Mouse (Mus musculus): Measurements from ENCODE around the gene Ttll11. TPM values are rescaled to one million over a fixed set of nuclear protein-coding genes. Genes with fewer than 3 reads are reported as not detected.

Ttll11 gene
- polyA plus RNA-seq, 1 experiment: not detected

DNA sequence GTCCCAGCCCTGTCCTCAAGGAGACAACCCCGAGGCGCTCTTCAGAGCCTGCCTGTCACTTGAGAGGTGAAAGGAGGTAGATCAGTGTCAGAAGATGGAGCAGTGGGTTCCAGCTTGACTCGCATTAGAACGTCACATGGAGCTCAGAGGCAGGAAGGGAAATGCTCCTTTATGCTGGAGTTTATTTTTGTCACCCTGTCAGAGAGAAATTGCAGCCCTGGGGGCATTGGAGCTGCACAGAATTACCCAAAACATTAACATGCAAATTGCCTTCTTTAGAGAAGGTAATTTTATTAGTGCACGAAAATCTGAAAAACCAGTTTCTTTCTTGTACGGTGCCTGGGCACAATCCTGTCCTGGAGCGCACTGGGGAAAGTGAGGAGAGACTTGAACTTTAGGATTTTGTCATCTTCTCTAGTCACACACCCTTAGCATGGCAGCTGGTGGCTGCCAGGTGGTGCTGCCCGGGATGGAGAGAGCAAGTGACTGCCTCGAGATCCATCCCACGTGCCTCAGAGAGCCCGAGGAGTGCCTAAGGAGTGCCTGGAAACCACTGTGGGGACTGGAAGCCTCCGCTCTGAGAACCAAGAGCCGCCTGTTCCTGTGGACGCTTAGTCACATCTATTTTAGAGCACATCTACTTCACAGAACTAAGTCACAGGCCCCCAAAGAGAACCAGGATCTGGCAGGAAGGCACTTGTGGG lies 211.7 kb downstream of the Ttll11 start:
- H3K4me1 ChIP-seq (ENCODE audit: control insufficient read depth, insufficient read depth, low read length): no peaks in the 10 kb centered on the region
- TF ChIP-seq CTCF (IDR thresholded peaks at IDR 0.05; ENCODE audit: low read depth, low read length) (no peak), POLR2A (IDR thresholded peaks at IDR 0.05; ENCODE audit: borderline replicate concordance, low read depth, low read length) (no peak)
- H3K4me3 ChIP-seq (ENCODE audit: insufficient read depth, low read length): no peak overlapping the region
- no peak overlapping the region for H3K27ac ChIP-seq (ENCODE audit: insufficient read depth, low read depth, low read length)

DNA sequence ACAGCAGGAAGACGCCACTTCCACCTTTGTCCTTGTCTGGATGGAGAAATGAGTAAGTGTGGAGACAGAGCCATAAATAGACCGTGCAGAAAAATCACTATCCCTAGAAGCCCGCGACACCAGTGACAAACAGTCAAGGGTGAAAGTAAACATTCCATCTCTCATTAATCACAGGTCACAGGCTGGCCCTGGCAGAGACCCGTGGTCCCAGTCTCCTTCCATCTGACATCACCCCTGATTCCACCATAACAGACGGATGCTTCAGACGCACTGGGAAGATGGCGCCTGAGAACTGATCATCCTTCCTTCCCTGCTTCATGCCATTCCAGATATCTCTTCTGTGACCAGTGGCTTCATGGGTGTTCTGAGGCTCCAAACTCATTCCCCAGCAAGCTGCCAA lies 215.4 kb downstream of the Ttll11 start:
- no peak overlapping the region for H3K27ac ChIP-seq (ENCODE audit: insufficient read depth, low read depth, low read length)
- no peak for TF ChIP-seq CTCF (IDR thresholded peaks at IDR 0.05; ENCODE audit: low read depth, low read length)
- TF ChIP-seq POLR2A (IDR thresholded peaks at IDR 0.05; ENCODE audit: borderline replicate concordance, low read depth, low read length): no peak
- H3K4me1 ChIP-seq (ENCODE audit: control insufficient read depth, insufficient read depth, low read length): no peaks in the 10 kb centered on the region
- H3K4me3 ChIP-seq (ENCODE audit: insufficient read depth, low read length): no peak overlapping the region

DNA sequence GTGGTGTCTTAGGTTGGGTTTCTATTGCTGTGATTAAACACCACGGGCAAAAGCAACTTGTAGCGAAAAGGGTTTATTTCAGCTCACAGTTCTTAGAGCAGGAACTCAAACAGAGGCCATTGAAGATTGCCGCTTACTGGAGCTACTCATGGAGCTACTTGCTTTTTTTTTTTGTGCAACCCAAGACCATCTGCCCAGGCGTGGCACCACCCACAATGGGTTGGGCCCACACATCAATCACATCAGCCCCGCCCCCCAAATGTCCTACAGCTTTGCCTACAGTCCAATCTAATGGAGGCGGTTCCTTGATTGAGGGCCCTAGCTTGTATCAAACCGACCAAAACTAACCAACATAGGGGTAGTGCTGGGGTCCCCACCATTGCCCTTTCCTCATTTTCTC lies 215.9 kb downstream of the Ttll11 start:
- H3K4me1 ChIP-seq (ENCODE audit: control insufficient read depth, insufficient read depth, low read length): no peaks in the 10 kb centered on the region
- no peak overlapping the region for H3K27ac ChIP-seq (ENCODE audit: insufficient read depth, low read depth, low read length)
- H3K4me3 ChIP-seq (ENCODE audit: insufficient read depth, low read length): no peak overlapping the region
- TF ChIP-seq CTCF (IDR thresholded peaks at IDR 0.05; ENCODE audit: low read depth, low read length) (no peak), POLR2A (IDR thresholded peaks at IDR 0.05; ENCODE audit: borderline replicate concordance, low read depth, low read length) (no peak)

- TF ChIP-seq CTCF (IDR thresholded peaks at IDR 0.05; ENCODE audit: low read depth, low read length) (no peak), POLR2A (IDR thresholded peaks at IDR 0.05; ENCODE audit: borderline replicate concordance, low read depth, low read length) (no peak)
- Histone ChIP-seq H3K4me1 (ENCODE audit: control insufficient read depth, insufficient read depth, low read length) (peaks cover 5% of the 10 kb centered on the region), H3K4me3 (ENCODE audit: insufficient read depth, low read length) (no peak overlapping the region), H3K27ac (ENCODE audit: insufficient read depth, low read depth, low read length) (no peak overlapping the region)
Measured at GRCm38 (mm10) chr2:35761458-35761857, 218.3 kb downstream of the Ttll11 start.

DNA sequence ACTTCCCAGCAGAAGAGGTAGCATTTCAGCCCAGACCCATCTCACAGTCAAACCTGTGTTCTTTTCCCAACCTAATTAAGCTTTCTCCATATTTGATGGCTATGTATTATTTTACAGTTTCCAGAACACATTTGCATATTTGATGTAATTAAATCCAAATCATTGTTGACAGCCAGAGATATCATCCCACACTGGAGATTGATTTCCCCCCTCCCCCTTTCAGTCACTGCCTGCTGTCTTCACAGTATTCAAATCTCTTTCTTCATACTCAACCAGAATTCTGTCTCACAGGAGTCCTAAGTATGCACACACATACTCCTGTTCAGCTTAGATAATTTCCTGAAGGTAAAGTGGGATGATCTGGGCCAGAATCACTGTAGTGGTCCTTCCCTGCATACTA lies 218.8 kb downstream of the Ttll11 start:
- Histone ChIP-seq H3K4me3 (ENCODE audit: insufficient read depth, low read length) (no peak overlapping the region), H3K27ac (ENCODE audit: insufficient read depth, low read depth, low read length) (no peak overlapping the region), H3K4me1 (ENCODE audit: control insufficient read depth, insufficient read depth, low read length) (peaks cover 10% of the 10 kb centered on the region)
- TF ChIP-seq POLR2A (IDR thresholded peaks at IDR 0.05; ENCODE audit: borderline replicate concordance, low read depth, low read length): no peak
- no peak for TF ChIP-seq CTCF (IDR thresholded peaks at IDR 0.05; ENCODE audit: low read depth, low read length)

GRCm38 (mm10) chr2:35760352-35760751 lies 219.4 kb downstream of the Ttll11 start:
- H3K4me3 ChIP-seq (ENCODE audit: insufficient read depth, low read length): no peak overlapping the region
- peaks cover 13% of the 10 kb centered on the region for H3K4me1 ChIP-seq (ENCODE audit: control insufficient read depth, insufficient read depth, low read length)
- H3K27ac ChIP-seq (ENCODE audit: insufficient read depth, low read depth, low read length): no peak overlapping the region
- TF ChIP-seq CTCF (IDR thresholded peaks at IDR 0.05; ENCODE audit: low read depth, low read length) (no peak), POLR2A (IDR thresholded peaks at IDR 0.05; ENCODE audit: borderline replicate concordance, low read depth, low read length) (no peak)

- no peak overlapping the region for H3K4me3 ChIP-seq (ENCODE audit: insufficient read depth, low read length)
- no peak overlapping the region for H3K27ac ChIP-seq (ENCODE audit: insufficient read depth, low read depth, low read length)
- H3K4me1 ChIP-seq (ENCODE audit: control insufficient read depth, insufficient read depth, low read length): peaks cover 13% of the 10 kb centered on the region
- TF ChIP-seq POLR2A (IDR thresholded peaks at IDR 0.05; ENCODE audit: borderline replicate concordance, low read depth, low read length): no peak
- no peak for TF ChIP-seq CTCF (IDR thresholded peaks at IDR 0.05; ENCODE audit: low read depth, low read length)
Measured at GRCm38 (mm10) chr2:35756467-35756866, 223.2 kb downstream of the Ttll11 start.

GRCm38 (mm10) chr2:35751781-35752505 lies 227.8 kb downstream of the Ttll11 start:
- Histone ChIP-seq H3K4me1 (ENCODE audit: control insufficient read depth, insufficient read depth, low read length) (peaks cover 12% of the 10 kb centered on the region), H3K4me3 (ENCODE audit: insufficient read depth, low read length) (no peak overlapping the region), H3K27ac (ENCODE audit: insufficient read depth, low read depth, low read length) (no peak overlapping the region)
- no peak for TF ChIP-seq CTCF (IDR thresholded peaks at IDR 0.05; ENCODE audit: low read depth, low read length)
- no peak for TF ChIP-seq POLR2A (IDR thresholded peaks at IDR 0.05; ENCODE audit: borderline replicate concordance, low read depth, low read length)

- Histone ChIP-seq H3K4me1 (ENCODE audit: control insufficient read depth, insufficient read depth, low read length) (peaks cover 3% of the 10 kb centered on the region; the same call in 1 of the 2 replicates), H3K27ac (ENCODE audit: insufficient read depth, low read depth, low read length) (no peak overlapping the region)
- TF ChIP-seq CTCF (IDR thresholded peaks at IDR 0.05; ENCODE audit: low read depth, low read length): no peak
- no peak for TF ChIP-seq POLR2A (IDR thresholded peaks at IDR 0.05; ENCODE audit: borderline replicate concordance, low read depth, low read length)
Measured at GRCm38 (mm10) chr2:35750533-35751141, 229.1 kb downstream of the Ttll11 start.

More at GRCm38 (mm10) chr2:35750533-35751141, 229.1 kb downstream of the Ttll11 start:
- H3K4me3 ChIP-seq (ENCODE audit: insufficient read depth, low read length): no peak overlapping the region

Measured in bone marrow macrophage, adult 2 months (primary cell).